Mouse (Mus musculus) gastrocnemius, adult 18-20 months (tissue): ENCODE measurements around the gene Nfib. TPM values are rescaled to one million over a fixed set of nuclear protein-coding genes. Genes with fewer than 3 reads are reported as not detected.
"Not testable (repeated sequence)": the region's sequence is repeated elsewhere in the genome, so short reads cannot be mapped to it uniquely, and the experiment has no call there.

Experiments used
- DNase-seq: peaks from one replicate; pipeline ENCODE4 v3.0.0; 2021; ENCODE audit warnings: low spot score
- total RNA-seq, 2 experiments: library from RNA; stranded (reverse); gene quantifications; 2 replicates each; pipeline ENCODE4 v1.2.3; 2021

Nfib gene
- total RNA-seq, 2 experiments from 2014 or later, result 83.1 to 87.8 TPM

GRCm38 (mm10) chr4:82266066-82266619, 439.4 kb downstream of the Nfib start:
- DNase-seq, result no peak

DNA sequence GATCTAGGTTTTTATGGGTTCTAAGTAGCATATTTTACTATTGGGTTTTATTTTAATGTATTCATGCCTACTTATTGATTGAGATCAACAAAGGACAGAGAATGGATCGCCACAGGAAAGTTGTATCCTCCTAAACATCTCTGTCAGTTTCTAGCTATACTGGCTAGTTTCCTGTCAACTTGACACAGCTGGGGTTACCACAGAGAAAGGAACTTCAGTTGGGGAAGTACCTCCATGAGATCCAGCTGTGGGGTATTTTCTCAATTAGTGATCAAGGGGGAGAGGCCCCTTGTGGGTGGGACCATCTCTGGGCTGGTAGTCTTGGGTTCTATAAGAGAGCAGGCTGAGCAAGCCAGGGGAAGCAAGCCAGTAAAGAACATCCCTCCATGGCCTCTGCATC, 447.0 kb downstream of the Nfib start:
- DNase-seq, result not testable (repeated sequence)

- no peak for DNase-seq
Measured at GRCm38 (mm10) chr4:82252054-82252453, 453.5 kb downstream of the Nfib start.

- no peak for DNase-seq
Measured at GRCm38 (mm10) chr4:82250355-82250659, 455.2 kb downstream of the Nfib start.

DNA sequence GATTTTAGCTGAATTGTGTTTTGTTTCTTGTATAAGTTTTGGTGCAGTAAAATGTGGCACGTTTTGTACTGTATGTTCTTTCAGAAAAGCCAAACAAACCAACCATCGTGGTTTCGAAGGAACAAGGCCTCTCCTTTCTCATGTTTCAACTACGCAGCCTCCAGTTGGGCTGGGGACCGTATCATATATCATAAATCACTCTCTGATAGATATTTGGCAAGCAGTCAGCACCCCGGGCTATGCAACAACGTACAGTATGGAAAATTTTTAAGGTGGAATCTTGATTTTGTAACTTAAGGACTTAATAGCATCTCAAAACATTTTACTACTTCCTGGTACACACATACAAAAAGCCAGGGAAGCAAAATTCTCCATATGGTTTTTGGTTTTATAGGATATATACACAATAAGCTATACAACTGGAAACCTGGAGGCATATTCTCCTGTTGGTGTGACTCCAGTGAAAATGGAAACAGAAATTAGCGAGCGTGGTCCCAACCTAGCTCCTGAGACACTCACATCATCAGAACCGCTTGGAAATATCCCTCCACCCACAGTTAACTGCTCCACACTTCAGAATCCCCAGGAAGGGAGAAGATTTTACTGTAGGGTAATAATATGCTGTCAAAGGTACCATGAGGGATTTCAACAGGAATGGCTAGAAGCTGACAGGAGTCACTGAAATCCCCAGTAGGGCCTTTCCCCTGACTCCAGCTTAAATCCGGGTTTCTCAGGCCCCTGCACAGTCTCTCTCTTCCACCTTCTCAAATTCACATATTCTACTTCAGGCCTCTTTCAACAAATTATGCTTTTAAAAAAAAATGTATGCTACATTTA, 455.8 kb downstream of the Nfib start:
- DNase-seq, result no peak

- DNase-seq, result no peak
Measured at GRCm38 (mm10) chr4:82248961-82249360, 456.6 kb downstream of the Nfib start.

DNA sequence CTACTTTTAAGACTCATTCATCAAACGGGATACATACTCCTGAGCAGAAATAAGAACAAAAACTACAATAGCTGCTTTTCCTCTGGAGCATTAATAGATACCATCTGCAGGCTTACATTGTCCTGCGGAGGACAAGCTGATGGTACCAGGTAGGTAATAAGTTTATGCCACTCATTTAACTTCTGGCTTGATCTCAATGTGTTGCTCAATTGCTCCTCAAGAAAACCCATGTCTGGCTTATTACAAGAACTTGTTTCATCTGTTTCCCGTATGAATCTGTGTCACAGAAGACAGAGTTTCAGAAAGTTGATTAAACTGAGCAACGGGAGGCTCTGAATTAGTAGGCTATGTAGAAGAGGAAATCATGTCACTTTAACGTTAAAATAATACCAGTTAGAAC, 457.5 kb downstream of the Nfib start:
- DNase-seq, result no peak

GRCm38 (mm10) chr4:82246290-82246689, 459.3 kb downstream of the Nfib start:
- peak; percentile 7 for DNase-seq

Other genes with a start within 250 kb of the Nfib start
- gene Zdhhc21, start 154.2 kb upstream of the Nfib start, total RNA-seq, result 10 to 100 TPM; 10.7 to 11.1 TPM
- gene Cer1, start 179.4 kb upstream of the Nfib start, total RNA-seq, result not detected